Mouse (Mus musculus) forebrain, embryonic 10.5 days (tissue): ENCODE data around the gene Larp6. TPM values are rescaled to one million over a fixed set of nuclear protein-coding genes. Genes with fewer than 3 reads are reported as not detected.

Source experiments
- DNase-seq: peaks from one replicate; pipeline ENCODE4 v3.0.0-alpha.2; 2017; ENCODE audit warnings: low spot score; ENCODE audit errors: extremely low spot score
- H3K27ac ChIP-seq: fragments of 300-500 bp; sonication (generic); 2 replicates; pipeline ENCODE4 v1.5.1; 2016; ENCODE audit warnings: mild to moderate bottlenecking
- H3K27me3 ChIP-seq: fragments of 300-500 bp; sonication (generic); 2 replicates; pipeline ENCODE4 v1.6.1; 2016; ENCODE audit warnings: mild to moderate bottlenecking; ENCODE audit not compliant: poor library complexity, severe bottlenecking
- H3K36me3 ChIP-seq: fragments of 300-500 bp; sonication (generic); replicated peaks from 2 replicates; pipeline ENCODE4 v1.6.1; 2016; ENCODE audit warnings: mild to moderate bottlenecking, moderate library complexity
- H3K4me1 ChIP-seq: fragments of 300-500 bp; sonication (generic); 2 replicates; pipeline ENCODE4 v1.6.1; 2016
- H3K4me3 ChIP-seq: fragments of 300-500 bp; sonication (generic); 2 replicates; pipeline ENCODE4 v1.5.1; 2016; ENCODE audit warnings: mild to moderate bottlenecking, moderate library complexity
- H3K9me3 ChIP-seq: fragments of 300-500 bp; sonication (generic); 2 replicates; pipeline ENCODE4 v1.6.1; 2016; ENCODE audit warnings: mild to moderate bottlenecking, moderate library complexity
- WGBS: fragments of 180-500 bp; shearing (Covaris S2); methylation state at CpG from one replicate; pipeline ENCODE4 v1.1.7; 2016; 5-methylcytosine and 5-hydroxymethylcytosine counted together
- polyA plus RNA-seq: library from polyadenylated mRNA; unstranded; fragments of >200 nt; fragmentation: Nextera tagmentation; extraction: Ambion mirVana; gene quantifications from 2 replicates; pipeline ENCODE4 v1.2.1, GENCODE M21; 2016

Larp6 gene
- polyA plus RNA-seq, 1 experiment from 2014 or later: 0.74 TPM

DNA sequence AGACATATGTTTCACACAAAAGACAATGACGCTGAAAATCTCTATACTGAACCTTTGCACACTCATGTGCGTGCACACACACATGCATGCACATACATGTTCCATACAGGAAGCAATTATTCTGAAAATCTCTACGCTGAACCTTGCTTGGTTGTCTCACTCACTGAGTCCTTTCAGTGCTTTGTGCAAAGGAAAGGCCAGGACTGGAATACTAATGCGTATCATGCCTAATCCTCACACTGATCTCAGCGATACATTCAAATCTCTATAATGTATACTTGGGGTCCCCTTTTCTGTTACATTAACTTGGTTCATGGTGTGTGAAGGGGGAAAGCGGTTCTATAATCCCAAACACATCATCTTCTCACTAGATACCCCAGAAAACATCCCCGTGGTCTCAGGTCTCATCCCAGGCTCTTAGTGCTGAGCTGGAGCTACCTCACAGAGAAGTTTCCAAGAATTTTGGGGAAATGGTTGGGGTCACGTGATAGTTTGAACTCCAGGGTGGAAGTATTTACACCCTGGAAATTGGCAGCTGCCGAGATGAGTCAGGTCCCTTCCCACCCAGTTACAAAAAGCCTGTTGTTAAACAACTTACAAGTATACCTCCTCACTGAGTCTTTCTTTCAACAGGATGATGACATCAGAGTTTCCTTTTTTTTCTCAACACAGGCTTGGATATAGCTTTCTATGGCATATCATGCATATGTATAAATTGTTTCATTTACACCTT lies 69.4 kb downstream of the Larp6 start:
- no peak for DNase-seq
- WGBS: 85% methylated on average over 9 of the region's 9 CpGs

DNA sequence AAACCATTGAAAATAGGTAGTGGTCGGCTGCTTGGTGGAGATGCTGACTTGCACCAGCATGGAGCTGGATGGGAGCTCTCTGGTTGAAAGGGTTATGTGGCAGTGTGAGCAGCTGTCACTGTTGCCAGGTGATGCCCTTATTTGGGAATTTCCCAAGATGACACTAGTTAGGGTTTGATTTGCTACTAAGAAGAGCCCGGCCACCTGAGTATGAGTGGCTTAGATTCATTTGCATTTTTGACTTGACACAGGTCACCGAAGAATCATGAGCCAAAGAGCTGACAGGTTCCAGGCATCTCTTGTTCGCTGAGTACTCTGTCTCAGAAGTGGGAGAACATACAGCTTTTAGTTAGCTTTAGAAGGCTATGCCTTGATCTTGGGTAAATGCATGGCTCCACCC lies 72.3 kb downstream of the Larp6 start:
- Histone ChIP-seq H3K27me3 (no peaks in the 10 kb centered on the region), H3K4me3 (no peak overlapping the region), H3K36me3 (no peaks in the 10 kb centered on the region), H3K4me1 (peaks cover 9% of the 10 kb centered on the region; the same call in 1 of the 2 replicates), H3K27ac (no peak overlapping the region), H3K9me3 (no peaks in the 10 kb centered on the region)
- no peak for DNase-seq
- 89% methylated on average over 4 of the region's 4 CpGs for WGBS

More for the DNA sequence above, 69.4 kb downstream of the Larp6 start:
- peaks cover 9% of the 10 kb centered on the region; the same call in 1 of the 2 replicates for H3K4me1 ChIP-seq
- H3K36me3 ChIP-seq: no peaks in the 10 kb centered on the region
- H3K27me3 ChIP-seq: no peaks in the 10 kb centered on the region
- H3K4me3 ChIP-seq: no peak overlapping the region
- no peak overlapping the region for H3K27ac ChIP-seq
- no peaks in the 10 kb centered on the region for H3K9me3 ChIP-seq

- H3K9me3 ChIP-seq: no peaks in the 10 kb centered on the region
- 33% methylated on average over 2 of the region's 2 CpGs for WGBS
- no peak for DNase-seq
- H3K27me3 ChIP-seq: 0 out of 2 replicates have a peak, but pooled peaks cover 2% of the 10 kb centered on the region
- no peak overlapping the region for H3K4me3 ChIP-seq
- H3K4me1 ChIP-seq: no peaks in the 10 kb centered on the region
- H3K36me3 ChIP-seq: no peaks in the 10 kb centered on the region
- H3K27ac ChIP-seq: no peak overlapping the region
Measured at GRCm38 (mm10) chr9:60787517-60788110, 74.8 kb downstream of the Larp6 start.

Other genes with a start within 250 kb of the Larp6 start
- 3.1 and 3.8 TPM in 2 replicates for gene Thsd4, start 190.9 kb upstream of the Larp6 start, polyA plus RNA-seq
- 29.7 and 31.7 TPM in 2 replicates for gene Lrrc49, start 24.8 kb upstream of the Larp6 start, polyA plus RNA-seq
- 32.5 and 33.1 TPM in 2 replicates for gene Uaca, start 81.6 kb downstream of the Larp6 start, polyA plus RNA-seq